Mouse (Mus musculus): Measurements from ENCODE around the gene Slc30a7.

Gene Slc30a7

GRCm38 (mm10) chr3:115985183-115985892, 21.9 kb downstream of the Slc30a7 start:
- DNase-seq = peak in 1 of 2 experiments; percentile 10

GRCm38 (mm10) chr3:115984653-115985052, 22.6 kb downstream of the Slc30a7 start:
- DNase-seq = no peak

GRCm38 (mm10) chr3:115983217-115983616, 24.0 kb downstream of the Slc30a7 start:
- DNase-seq = no peak

- DNase-seq = no peak
Measured at GRCm38 (mm10) chr3:115979000-115979399, 28.2 kb downstream of the Slc30a7 start.

- no peak for DNase-seq
Measured at GRCm38 (mm10) chr3:115974995-115975394, 32.2 kb downstream of the Slc30a7 start.

- no peak for DNase-seq
Measured at GRCm38 (mm10) chr3:115974228-115974627, 33.0 kb downstream of the Slc30a7 start.

- no peak for DNase-seq
Measured at GRCm38 (mm10) chr3:115971891-115972646, 35.1 kb downstream of the Slc30a7 start.

GRCm38 (mm10) chr3:115971045-115971785, 36.0 kb downstream of the Slc30a7 start:
- no peak for DNase-seq

- no peak for DNase-seq
Measured at GRCm38 (mm10) chr3:115968745-115969530, 38.3 kb downstream of the Slc30a7 start.

GRCm38 (mm10) chr3:115964071-115964470, 43.1 kb downstream of the Slc30a7 start:
- no peak for DNase-seq

- DNase-seq = no peak
Measured at GRCm38 (mm10) chr3:115963597-115963996, 43.6 kb downstream of the Slc30a7 start.

- DNase-seq = no peak
Measured at GRCm38 (mm10) chr3:115962028-115962415, 45.2 kb downstream of the Slc30a7 start.

- no peak for DNase-seq
Measured at GRCm38 (mm10) chr3:115961311-115962027, 45.7 kb downstream of the Slc30a7 start.

GRCm38 (mm10) chr3:115957223-115957622, 50.0 kb downstream of the Slc30a7 start:
- DNase-seq = no peak

GRCm38 (mm10) chr3:115953088-115953487, 54.1 kb downstream of the Slc30a7 start:
- no peak for DNase-seq

GRCm38 (mm10) chr3:115952356-115952755, 54.9 kb downstream of the Slc30a7 start:
- no peak for DNase-seq

- peak in 1 of 2 experiments; percentile 6 for DNase-seq
Measured at GRCm38 (mm10) chr3:115951221-115951620, 56.0 kb downstream of the Slc30a7 start.

GRCm38 (mm10) chr3:115949921-115950877, 57.0 kb downstream of the Slc30a7 start:
- DNase-seq = no peak

GRCm38 (mm10) chr3:115949220-115949920, 57.8 kb downstream of the Slc30a7 start:
- no peak for DNase-seq

- DNase-seq = no peak
Measured at GRCm38 (mm10) chr3:115946272-115946671, 60.9 kb downstream of the Slc30a7 start.

Data from lung, adult 18-20 months (tissue).